Mouse (Mus musculus): ENCODE data around the gene Zfp558.

GRCm38 (mm10) chr9:18430354-18430753 is 47.7 kb downstream of the Zfp558 start, which contains the start of gene Mbd3l2:
- TF ChIP-seq FLI1 (IDR thresholded peaks at IDR 0.05; ENCODE audit: low read length): no peak
- no peak for TF ChIP-seq GATA1 (IDR thresholded peaks at IDR 0.05; ENCODE audit: borderline replicate concordance, low read length)

Measured in megakaryocyte, embryonic 14.5 days (primary cell).